Mouse (Mus musculus): Measurements from ENCODE around the gene Olfr313. TPM values are rescaled to one million over a fixed set of nuclear protein-coding genes. Genes with fewer than 3 reads are reported as not detected.
"Not testable (repeated sequence)": the region's sequence is repeated elsewhere in the genome, so short reads cannot be mapped to it uniquely, and the experiment has no call there.

The Olfr313 gene
- polyA plus RNA-seq, 1 experiment = not detected

GRCm38 (mm10) chr11:58795856-58796255, 18.9 kb upstream of the Olfr313 start:
- 71% methylated on average over 2 of the region's 2 CpGs for WGBS
- no peak for TF ChIP-seq POLR2A (IDR thresholded peaks at IDR 0.05; ENCODE audit: insufficient read depth, low read depth, low read length)
- Histone ChIP-seq H3K4me3 (ENCODE audit: insufficient read depth, low read depth, low read length) (no peak overlapping the region), H3K4me1 (ENCODE audit: control insufficient read depth, insufficient read depth, low read length) (no peaks in the 10 kb centered on the region), H3K27ac (ENCODE audit: insufficient read depth, low read depth, low read length) (no peak overlapping the region)

GRCm38 (mm10) chr11:58796850-58797249, 17.9 kb upstream of the Olfr313 start:
- Histone ChIP-seq H3K27ac (ENCODE audit: insufficient read depth, low read depth, low read length) (no peak overlapping the region), H3K4me1 (ENCODE audit: control insufficient read depth, insufficient read depth, low read length) (peaks cover 7% of the 10 kb centered on the region), H3K4me3 (ENCODE audit: insufficient read depth, low read depth, low read length) (no peak overlapping the region)
- TF ChIP-seq CTCF (IDR thresholded peaks at IDR 0.05; ENCODE audit: insufficient read depth, low read depth, low read length) = no peak
- TF ChIP-seq POLR2A (IDR thresholded peaks at IDR 0.05; ENCODE audit: insufficient read depth, low read depth, low read length) = no peak
- 60% methylated on average over 7 of the region's 7 CpGs for whole genome bisulfite sequencing

GRCm38 (mm10) chr11:58799747-58800146, 15.1 kb upstream of the Olfr313 start:
- Histone ChIP-seq H3K4me3 (ENCODE audit: insufficient read depth, low read depth, low read length) (no peak overlapping the region), H3K27ac (ENCODE audit: insufficient read depth, low read depth, low read length) (no peak overlapping the region), H3K4me1 (ENCODE audit: control insufficient read depth, insufficient read depth, low read length) (peaks cover 10% of the 10 kb centered on the region)
- WGBS = 75% methylated on average over 5 of the region's 5 CpGs
- TF ChIP-seq POLR2A (IDR thresholded peaks at IDR 0.05; ENCODE audit: insufficient read depth, low read depth, low read length) (no peak), CTCF (IDR thresholded peaks at IDR 0.05; ENCODE audit: insufficient read depth, low read depth, low read length) (no peak)

- no peak for TF ChIP-seq CTCF (IDR thresholded peaks at IDR 0.05; ENCODE audit: insufficient read depth, low read depth, low read length)
- no peak for TF ChIP-seq POLR2A (IDR thresholded peaks at IDR 0.05; ENCODE audit: insufficient read depth, low read depth, low read length)
- H3K4me3 ChIP-seq (ENCODE audit: insufficient read depth, low read depth, low read length) = peak within 1 kb of the TSS; percentile 0; the same call in 1 of the 2 replicates
- peaks cover 10% of the 10 kb centered on the region for H3K4me1 ChIP-seq (ENCODE audit: control insufficient read depth, insufficient read depth, low read length)
- WGBS = 36% methylated on average over 14 of the region's 14 CpGs
- H3K27ac ChIP-seq (ENCODE audit: insufficient read depth, low read depth, low read length) = no peak within 1 kb of the TSS
These were observed 13.1 kb upstream of the Olfr313 start, which contains the start of gene Fam183b for GRCm38 (mm10) chr11:58801558-58802228. TSS of gene Fam183b (minus strand) at chr11:58801960.

GRCm38 (mm10) chr11:58803871-58804270, 10.9 kb upstream of the Olfr313 start:
- WGBS = 81% methylated on average over 4 of the region's 4 CpGs
- no peak overlapping the region for H3K4me3 ChIP-seq (ENCODE audit: insufficient read depth, low read depth, low read length)
- no peak overlapping the region for H3K27ac ChIP-seq (ENCODE audit: insufficient read depth, low read depth, low read length)
- H3K4me1 ChIP-seq (ENCODE audit: control insufficient read depth, insufficient read depth, low read length) = peaks cover 10% of the 10 kb centered on the region
- TF ChIP-seq POLR2A (IDR thresholded peaks at IDR 0.05; ENCODE audit: insufficient read depth, low read depth, low read length) (no peak), CTCF (IDR thresholded peaks at IDR 0.05; ENCODE audit: insufficient read depth, low read depth, low read length) (no peak)

- WGBS = 81% methylated on average over 2 of the region's 2 CpGs
- H3K27ac ChIP-seq (ENCODE audit: insufficient read depth, low read depth, low read length) = no peak overlapping the region
- peaks cover 10% of the 10 kb centered on the region for H3K4me1 ChIP-seq (ENCODE audit: control insufficient read depth, insufficient read depth, low read length)
- TF ChIP-seq CTCF (IDR thresholded peaks at IDR 0.05; ENCODE audit: insufficient read depth, low read depth, low read length) = no peak
- no peak for TF ChIP-seq POLR2A (IDR thresholded peaks at IDR 0.05; ENCODE audit: insufficient read depth, low read depth, low read length)
- no peak overlapping the region for H3K4me3 ChIP-seq (ENCODE audit: insufficient read depth, low read depth, low read length)
These were observed 10.4 kb upstream of the Olfr313 start for GRCm38 (mm10) chr11:58804393-58804792.

- 11% methylated on average over 1 of the region's 1 CpGs for WGBS
- Histone ChIP-seq H3K4me1 (ENCODE audit: control insufficient read depth, insufficient read depth, low read length) (no peaks in the 10 kb centered on the region), H3K27ac (ENCODE audit: insufficient read depth, low read depth, low read length) (no peak overlapping the region), H3K4me3 (ENCODE audit: insufficient read depth, low read depth, low read length) (no peak overlapping the region)
- TF ChIP-seq POLR2A (IDR thresholded peaks at IDR 0.05; ENCODE audit: insufficient read depth, low read depth, low read length) = no peak
These were observed 2.8 kb upstream of the Olfr313 start for GRCm38 (mm10) chr11:58812001-58812400.

GRCm38 (mm10) chr11:58815676-58816075, 876 bp downstream of the Olfr313 start:
- 91% methylated on average over 1 of the region's 1 CpGs for WGBS
- Histone ChIP-seq H3K27ac (ENCODE audit: insufficient read depth, low read depth, low read length) (no peak overlapping the region), H3K4me1 (ENCODE audit: control insufficient read depth, insufficient read depth, low read length) (no peaks in the 10 kb centered on the region), H3K4me3 (ENCODE audit: insufficient read depth, low read depth, low read length) (no peak overlapping the region)
- TF ChIP-seq POLR2A (IDR thresholded peaks at IDR 0.05; ENCODE audit: insufficient read depth, low read depth, low read length) (no peak), CTCF (IDR thresholded peaks at IDR 0.05; ENCODE audit: insufficient read depth, low read depth, low read length) (no peak)

GRCm38 (mm10) chr11:58828937-58829336, 14.1 kb downstream of the Olfr313 start, which contains the start of gene Olfr312:
TSS of gene Olfr312 (plus strand) at chr11:58829237.
- not testable (repeated sequence) for H3K4me3 ChIP-seq (ENCODE audit: insufficient read depth, low read depth, low read length); H3K27ac ChIP-seq (ENCODE audit: insufficient read depth, low read depth, low read length); H3K4me1 ChIP-seq (ENCODE audit: control insufficient read depth, insufficient read depth, low read length)

- 82% methylated on average over 3 of the region's 3 CpGs for WGBS
These were observed 15.0 kb downstream of the Olfr313 start for GRCm38 (mm10) chr11:58829764-58830163.

GRCm38 (mm10) chr11:58832541-58832940, 17.7 kb downstream of the Olfr313 start:
- H3K4me3 ChIP-seq (ENCODE audit: insufficient read depth, low read depth, low read length); H3K27ac ChIP-seq (ENCODE audit: insufficient read depth, low read depth, low read length); H3K4me1 ChIP-seq (ENCODE audit: control insufficient read depth, insufficient read depth, low read length): not testable (repeated sequence)
- WGBS = 85% methylated on average over 3 of the region's 3 CpGs

More at GRCm38 (mm10) chr11:58829764-58830163, 15.0 kb downstream of the Olfr313 start:
- Histone ChIP-seq H3K4me1 (ENCODE audit: control insufficient read depth, insufficient read depth, low read length) (no peaks in the 10 kb centered on the region), H3K4me3 (ENCODE audit: insufficient read depth, low read depth, low read length) (no peak overlapping the region), H3K27ac (ENCODE audit: insufficient read depth, low read depth, low read length) (no peak overlapping the region)
- TF ChIP-seq CTCF (IDR thresholded peaks at IDR 0.05; ENCODE audit: insufficient read depth, low read depth, low read length) (no peak), POLR2A (IDR thresholded peaks at IDR 0.05; ENCODE audit: insufficient read depth, low read depth, low read length) (no peak)

- H3K4me3 ChIP-seq (ENCODE audit: insufficient read depth, low read depth, low read length); H3K27ac ChIP-seq (ENCODE audit: insufficient read depth, low read depth, low read length); H3K4me1 ChIP-seq (ENCODE audit: control insufficient read depth, insufficient read depth, low read length): not testable (repeated sequence)
These were observed 24.2 kb downstream of the Olfr313 start, which contains the start of gene Olfr311 for GRCm38 (mm10) chr11:58838951-58839350. TSS of gene Olfr311 (plus strand) at chr11:58839251.
